In the genomic region with DNA sequence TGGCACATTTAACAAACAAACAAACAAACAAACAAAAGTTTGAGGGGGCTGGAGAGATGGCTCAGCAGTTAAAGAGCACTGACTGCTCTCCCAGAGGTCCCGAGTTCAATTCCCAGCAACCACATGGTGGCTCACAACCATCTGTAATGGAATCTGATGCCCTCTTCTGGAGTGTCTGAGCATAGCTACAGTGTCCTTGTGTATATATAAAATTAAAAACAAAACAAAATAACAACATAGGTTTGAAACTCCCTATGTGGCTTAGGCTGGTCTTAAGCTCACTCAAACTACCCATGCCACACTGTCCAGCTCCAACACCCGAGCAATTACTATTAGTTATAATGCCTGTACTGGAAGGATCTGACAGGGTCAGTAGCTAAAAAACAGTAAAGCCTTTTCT, we compare ENCODE assay signal across 9 mouse cellular contexts. TPM values are rescaled to one million over a fixed set of nuclear protein-coding genes. Genes with fewer than 3 reads are reported as not detected.
A peak's percentile ranks its signal among the peaks of the same experiment; 100 is the strongest.
DNase-seq lines count a peak whose midpoint lies in the region; ATAC-seq and TF ChIP-seq lines count a peak whose summit lies in the region.
"Had no signal": no experiment of that assay in that cellular context is flagged by ENCODE, and none has a peak within 500 bp of the region (broad histone marks: within the 10 kb centered on the region; RNA-seq: fewer than 3 reads in every experiment).

No protein-coding gene starts in this region.

- no peaks in the 10 kb centered on the region for H3K9me3 ChIP-seq in kidney, postnatal 0 days (replicated peaks; ENCODE audit: low read length)
- H3K9me3 ChIP-seq in embryonic facial prominence, embryonic 10.5 days: no peaks in the 10 kb centered on the region
- H3K9me3 ChIP-seq in intestine, embryonic 15.5 days: no peaks in the 10 kb centered on the region
- H3K9me3 ChIP-seq in neural tube, embryonic 12.5 days: no peaks in the 10 kb centered on the region

- H3K4me3 ChIP-seq in kidney, postnatal 0 days (replicated peaks; ENCODE audit: low read depth, low read length): peak overlapping the region; percentile 72; the same call in 1 of the 2 replicates
- H3K4me3 ChIP-seq in kidney, adult 2 months (ENCODE audit: insufficient read depth, low read depth, low read length): no peak overlapping the region
- peak overlapping the region; percentile 81 for H3K4me3 ChIP-seq in embryonic facial prominence, embryonic 10.5 days
- peak overlapping the region; percentile 78; the same call in 1 of the 2 replicates for H3K4me3 ChIP-seq in intestine, embryonic 15.5 days (replicated peaks)
- peak overlapping the region; percentile 75; the same call in 1 of the 2 replicates for H3K4me3 ChIP-seq in neural tube, embryonic 12.5 days

- WGBS in kidney, postnatal 0 days: 78% methylated on average over 2 of the region's 2 CpGs
- WGBS in kidney, adult 2 months: 69% methylated on average over 2 of the region's 2 CpGs
- WGBS in embryonic facial prominence, embryonic 10.5 days: 82% methylated on average over 2 of the region's 2 CpGs
- 73% methylated on average over 2 of the region's 2 CpGs for WGBS in intestine, embryonic 15.5 days
- 80% methylated on average over 2 of the region's 2 CpGs for WGBS in neural tube, embryonic 12.5 days

- TF ChIP-seq CTCF in kidney, postnatal 0 days (IDR thresholded peaks at IDR 0.05; ENCODE audit: low read depth): peak; percentile 28
- TF ChIP-seq CTCF in kidney, adult 2 months (conservative IDR thresholded peaks at IDR 0.05; ENCODE audit: insufficient read depth, insufficient read length, low read depth, low read length): no peak

- peak overlapping the region; percentile 84; the same call in 1 of the 2 replicates for H3K9ac ChIP-seq in kidney, postnatal 0 days (ENCODE audit: low read depth, low read length)
- H3K9ac ChIP-seq in intestine, embryonic 15.5 days: peak overlapping the region; percentile 91; the same call in 1 of the 2 replicates
- peak overlapping the region; percentile 81; the same call in 1 of the 2 replicates for H3K9ac ChIP-seq in neural tube, embryonic 12.5 days

- TF ChIP-seq POLR2A in kidney, adult 2 months (IDR thresholded peaks at IDR 0.05; ENCODE audit: low read depth, low read length): no peak

- H3K4me2 ChIP-seq in kidney, postnatal 0 days (ENCODE audit: low read length): peak overlapping the region; percentile 86
- H3K4me2 ChIP-seq in intestine, embryonic 15.5 days (replicated peaks): peak overlapping the region; percentile 82
- peak overlapping the region; percentile 74 for H3K4me2 ChIP-seq in neural tube, embryonic 12.5 days (replicated peaks)

- no peak overlapping the region; the same call in 1 of the 2 replicates for H3K27ac ChIP-seq in kidney, postnatal 0 days
- no peak overlapping the region for H3K27ac ChIP-seq in kidney, adult 2 months (ENCODE audit: insufficient read depth, low read depth, low read length)
- H3K27ac ChIP-seq in embryonic facial prominence, embryonic 10.5 days (replicated peaks): no peak overlapping the region
- H3K27ac ChIP-seq in intestine, embryonic 15.5 days: no peak overlapping the region
- no peak overlapping the region for H3K27ac ChIP-seq in neural tube, embryonic 12.5 days

- no peaks in the 10 kb centered on the region for H3K27me3 ChIP-seq in kidney, postnatal 0 days (ENCODE audit: insufficient read depth, low read length)
- no peaks in the 10 kb centered on the region for H3K27me3 ChIP-seq in kidney, adult 2 months (replicated peaks; ENCODE audit: control insufficient read depth, insufficient read depth, low read length)
- H3K27me3 ChIP-seq in embryonic facial prominence, embryonic 10.5 days (replicated peaks; ENCODE audit: low read depth, poor library complexity, severe bottlenecking): no peaks in the 10 kb centered on the region
- no peaks in the 10 kb centered on the region for H3K27me3 ChIP-seq in intestine, embryonic 15.5 days (replicated peaks)
- H3K27me3 ChIP-seq in neural tube, embryonic 12.5 days (replicated peaks): no peaks in the 10 kb centered on the region

- H3K36me3 ChIP-seq in kidney, postnatal 0 days (ENCODE audit: insufficient read depth, low read length): peaks cover 9% of the 10 kb centered on the region
- H3K36me3 ChIP-seq in kidney, adult 2 months (ENCODE audit: control insufficient read depth, insufficient read depth, low read length): peaks cover 7% of the 10 kb centered on the region; the same call in 1 of the 2 replicates
- H3K36me3 ChIP-seq in embryonic facial prominence, embryonic 10.5 days (replicated peaks): peaks cover 41% of the 10 kb centered on the region
- H3K36me3 ChIP-seq in intestine, embryonic 15.5 days: peaks cover 6% of the 10 kb centered on the region; the same call in 1 of the 2 replicates
- peaks cover 20% of the 10 kb centered on the region for H3K36me3 ChIP-seq in neural tube, embryonic 12.5 days

- H3K4me1 ChIP-seq in kidney, postnatal 0 days (replicated peaks; ENCODE audit: insufficient read depth, low read length): peaks cover 3% of the 10 kb centered on the region; the same call in 1 of the 2 replicates
- H3K4me1 ChIP-seq in kidney, adult 2 months (ENCODE audit: control insufficient read depth, insufficient read depth, low read length): peaks cover 4% of the 10 kb centered on the region; the same call in 1 of the 2 replicates
- H3K4me1 ChIP-seq in embryonic facial prominence, embryonic 10.5 days: peaks cover 21% of the 10 kb centered on the region
- no peaks in the 10 kb centered on the region for H3K4me1 ChIP-seq in intestine, embryonic 15.5 days (replicated peaks)
- peaks cover 12% of the 10 kb centered on the region for H3K4me1 ChIP-seq in neural tube, embryonic 12.5 days

- DNase-seq in kidney, postnatal 0 days (ENCODE audit: low spot score): no peak
- DNase-seq in kidney, adult 2 months: no peak
- DNase-seq in embryonic facial prominence, embryonic 10.5 days (ENCODE audit: low spot score): no peak
- DNase-seq in cerebellum, adult 9-10 months: no peak
- DNase-seq in kidney, adult 18-20 months: no peak
- DNase-seq: thymus, postnatal 4 days had no signal

- ATAC-seq in kidney, postnatal 0 days (replicated peaks; ENCODE audit: low FRiP score, low read depth): no peak
- no peak for ATAC-seq in intestine, embryonic 15.5 days
- no peak for ATAC-seq in neural tube, embryonic 12.5 days (ENCODE audit: low FRiP score, low read depth)
- no peak for ATAC-seq in inflammation-experienced regulatory T-cells, adult 6 months

RNA-seq across cellular contexts. Expression of a gene that starts 1.0 kb away (rescaled TPM):
- polyA plus RNA-seq in kidney, postnatal 0 days (2015; fragmentation: Nextera tagmentation; extraction: Ambion mirVana): 524 and 529 TPM in 2 replicates
- polyA plus RNA-seq in kidney, adult 2 months (2012; rRNA removed): 396 and 507 TPM in 2 replicates
- 396 and 400 TPM in 2 replicates for polyA plus RNA-seq in embryonic facial prominence, embryonic 10.5 days (2016; fragmentation: Nextera tagmentation; extraction: Ambion mirVana)
- polyA plus RNA-seq in intestine, embryonic 15.5 days (2015; fragmentation: Nextera tagmentation; extraction: Ambion mirVana): 363 and 370 TPM in 2 replicates
- 445 and 476 TPM in 2 replicates for polyA plus RNA-seq in neural tube, embryonic 12.5 days (2016; fragmentation: Nextera tagmentation; extraction: Ambion mirVana)
- 100 to 1,000 TPM; 144 to 170 (median 160) TPM for polyA plus RNA-seq in inflammation-experienced regulatory T-cells, adult 6 months (2017; shearing (Covaris generic))

RNA-seq across cellular contexts. Expression of a gene that starts 1.2 kb away (rescaled TPM):
- polyA plus RNA-seq in kidney, postnatal 0 days (2015; fragmentation: Nextera tagmentation; extraction: Ambion mirVana): 60.5 and 64.0 TPM in 2 replicates
- polyA plus RNA-seq in kidney, adult 2 months (2012; rRNA removed): 112 and 138 TPM in 2 replicates
- polyA plus RNA-seq in embryonic facial prominence, embryonic 10.5 days (2016; fragmentation: Nextera tagmentation; extraction: Ambion mirVana): 37.7 and 42.1 TPM in 2 replicates
- 62.3 and 63.0 TPM in 2 replicates for polyA plus RNA-seq in intestine, embryonic 15.5 days (2015; fragmentation: Nextera tagmentation; extraction: Ambion mirVana)
- polyA plus RNA-seq in neural tube, embryonic 12.5 days (2016; fragmentation: Nextera tagmentation; extraction: Ambion mirVana): 34.4 and 34.6 TPM in 2 replicates
- polyA plus RNA-seq in inflammation-experienced regulatory T-cells, adult 6 months (2017; shearing (Covaris generic)): 10 to 100 TPM; 34.3 to 43.0 (median 36.7) TPM

RNA-seq across cellular contexts. Expression of a gene that starts 15.9 kb away (rescaled TPM):
- 8.0 and 11.9 TPM in 2 replicates for polyA plus RNA-seq in kidney, postnatal 0 days (2015; fragmentation: Nextera tagmentation; extraction: Ambion mirVana)
- polyA plus RNA-seq in kidney, adult 2 months (2012; rRNA removed): 1.9 and 2.6 TPM in 2 replicates
- 23.3 and 35.7 TPM in 2 replicates for polyA plus RNA-seq in embryonic facial prominence, embryonic 10.5 days (2016; fragmentation: Nextera tagmentation; extraction: Ambion mirVana)
- 11.8 and 15.7 TPM in 2 replicates for polyA plus RNA-seq in intestine, embryonic 15.5 days (2015; fragmentation: Nextera tagmentation; extraction: Ambion mirVana)
- polyA plus RNA-seq in neural tube, embryonic 12.5 days (2016; fragmentation: Nextera tagmentation; extraction: Ambion mirVana): 27.9 and 30.2 TPM in 2 replicates
- 10 to 100 TPM in 1 of 3 experiments, 1 to 10 TPM in 2; 5.9 to 12.5 (median 10.0) TPM for polyA plus RNA-seq in inflammation-experienced regulatory T-cells, adult 6 months (2017; shearing (Covaris generic))

RNA-seq across cellular contexts. Expression of a gene that starts 31.0 kb away (rescaled TPM):
- 17.6 and 18.9 TPM in 2 replicates for polyA plus RNA-seq in kidney, postnatal 0 days (2015; fragmentation: Nextera tagmentation; extraction: Ambion mirVana)
- 13.2 and 14.8 TPM in 2 replicates for polyA plus RNA-seq in kidney, adult 2 months (2012; rRNA removed)
- 50.8 and 52.6 TPM in 2 replicates for polyA plus RNA-seq in embryonic facial prominence, embryonic 10.5 days (2016; fragmentation: Nextera tagmentation; extraction: Ambion mirVana)
- polyA plus RNA-seq in intestine, embryonic 15.5 days (2015; fragmentation: Nextera tagmentation; extraction: Ambion mirVana): 17.8 and 25.8 TPM in 2 replicates
- 31.8 and 48.5 TPM in 2 replicates for polyA plus RNA-seq in neural tube, embryonic 12.5 days (2016; fragmentation: Nextera tagmentation; extraction: Ambion mirVana)
- 10 to 100 TPM; 11.7 to 20.0 (median 18.2) TPM for polyA plus RNA-seq in inflammation-experienced regulatory T-cells, adult 6 months (2017; shearing (Covaris generic))

RNA-seq across cellular contexts. Expression of a gene that starts 31.1 kb away (rescaled TPM):
- 43.1 and 44.9 TPM in 2 replicates for polyA plus RNA-seq in kidney, postnatal 0 days (2015; fragmentation: Nextera tagmentation; extraction: Ambion mirVana)
- 57.2 and 72.4 TPM in 2 replicates for polyA plus RNA-seq in kidney, adult 2 months (2012; rRNA removed)
- 75.6 and 79.6 TPM in 2 replicates for polyA plus RNA-seq in embryonic facial prominence, embryonic 10.5 days (2016; fragmentation: Nextera tagmentation; extraction: Ambion mirVana)
- polyA plus RNA-seq in intestine, embryonic 15.5 days (2015; fragmentation: Nextera tagmentation; extraction: Ambion mirVana): 48.0 and 48.9 TPM in 2 replicates
- 52.9 and 54.8 TPM in 2 replicates for polyA plus RNA-seq in neural tube, embryonic 12.5 days (2016; fragmentation: Nextera tagmentation; extraction: Ambion mirVana)
- 10 to 100 TPM; 43.3 to 63.8 (median 46.2) TPM for polyA plus RNA-seq in inflammation-experienced regulatory T-cells, adult 6 months (2017; shearing (Covaris generic))
